Mouse (Mus musculus) heart, adult 18-20 months (tissue): ENCODE results near the gene Magi2. TPM values are rescaled to one million over a fixed set of nuclear protein-coding genes. Genes with fewer than 3 reads are reported as not detected.

Experiments
- DNase-seq, 2 experiments: peaks; one replicate each; pipeline ENCODE4 v3.0.0; 2021 to 2022; ENCODE audit warnings: mixed read lengths in 1 of 2
- total RNA-seq, 2 experiments: library from RNA; stranded (reverse); gene quantifications; 2 replicates each; pipeline ENCODE4 v1.2.3; 2021

Gene Magi2
- total RNA-seq, 2 experiments from 2014 or later = 6.9 to 9.2 TPM

DNA sequence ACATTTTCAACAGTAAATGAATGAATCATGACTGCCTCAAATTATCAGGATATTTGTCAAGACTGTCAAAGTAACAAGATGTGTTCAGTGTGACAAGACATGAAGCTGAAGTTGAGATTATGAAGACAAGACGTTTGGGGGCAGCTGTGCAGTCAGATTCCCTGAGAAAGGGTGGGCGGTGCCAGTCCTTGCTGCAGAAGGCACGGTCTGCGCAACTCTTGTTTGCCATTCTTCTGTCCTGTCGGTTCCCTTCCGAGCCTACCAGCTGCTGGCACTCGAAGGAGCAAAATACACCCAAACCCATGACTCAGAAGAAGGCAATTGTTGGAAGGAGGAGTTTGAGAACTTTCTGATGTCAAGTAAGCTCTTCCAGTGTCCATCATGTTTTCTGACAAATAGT is 852.1 kb downstream of the Magi2 start:
- no peak for DNase-seq

GRCm38 (mm10) chr5:20080605-20081309 is 853.9 kb downstream of the Magi2 start:
- DNase-seq = no peak

GRCm38 (mm10) chr5:20082368-20082767 is 855.5 kb downstream of the Magi2 start:
- no peak for DNase-seq

GRCm38 (mm10) chr5:20087083-20087482 is 860.2 kb downstream of the Magi2 start:
- no peak for DNase-seq

DNA sequence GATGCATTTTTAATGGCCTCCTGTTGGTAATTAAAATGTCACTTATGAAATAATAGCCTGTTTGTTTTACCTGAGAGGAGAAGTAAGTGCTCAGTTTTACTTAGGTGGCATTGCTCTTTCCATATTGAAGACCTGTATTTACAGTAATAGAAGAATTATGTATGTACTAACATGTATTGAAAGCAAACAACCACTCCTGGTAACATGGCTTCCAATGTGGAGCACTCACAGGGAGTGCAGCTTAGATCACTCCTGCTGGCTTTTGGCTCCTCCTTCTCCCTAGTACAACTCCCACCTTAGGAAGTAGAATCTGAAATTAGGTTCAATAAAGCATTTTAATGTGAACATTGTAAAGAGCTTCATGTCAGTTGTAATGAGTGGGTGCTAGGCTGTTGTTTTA is 877.0 kb downstream of the Magi2 start:
- no peak for DNase-seq

GRCm38 (mm10) chr5:20104496-20104895 is 877.7 kb downstream of the Magi2 start:
- DNase-seq = no peak

DNA sequence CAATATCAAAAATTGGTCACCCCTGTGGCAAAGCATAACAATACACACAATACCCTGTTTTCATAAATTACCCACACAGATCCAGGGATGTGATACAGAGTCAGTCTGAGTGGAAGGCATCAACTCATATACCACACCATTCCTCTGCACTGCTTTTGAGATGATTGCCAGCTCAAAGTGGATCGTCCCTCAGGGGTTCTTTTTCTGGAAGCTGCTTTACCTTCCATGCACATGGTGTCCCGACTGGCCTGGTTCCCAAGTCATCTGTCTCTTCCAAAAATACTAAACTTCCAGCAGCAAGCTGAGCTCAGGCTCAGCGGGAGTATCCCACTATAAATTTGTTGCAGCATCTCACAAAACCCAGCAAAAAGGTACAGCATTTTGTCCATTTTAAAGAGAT is 882.7 kb downstream of the Magi2 start:
- DNase-seq = peak; percentile 1 to 2

DNA sequence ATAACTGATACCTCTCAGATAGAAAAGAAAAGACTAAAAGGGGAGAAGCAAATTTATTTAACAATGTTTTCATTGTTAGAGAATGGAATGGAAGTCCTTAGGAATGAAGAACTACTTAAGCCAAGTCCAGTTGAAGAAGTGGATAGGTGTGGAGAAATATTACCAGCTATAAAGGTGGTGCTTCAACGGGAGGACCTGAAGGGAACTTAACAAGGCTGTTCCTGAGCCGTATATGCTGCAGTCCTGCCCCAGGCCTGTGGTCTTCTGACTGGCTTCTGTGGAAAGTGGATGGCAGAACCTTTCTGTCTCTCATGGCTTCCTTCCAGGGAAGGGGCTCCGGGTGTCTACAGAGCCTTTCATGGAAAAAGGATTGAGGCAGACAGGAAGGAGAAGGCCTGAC is 890.3 kb downstream of the Magi2 start:
- DNase-seq = no peak

GRCm38 (mm10) chr5:20140235-20140634 is 913.4 kb downstream of the Magi2 start:
- DNase-seq = no peak

DNA sequence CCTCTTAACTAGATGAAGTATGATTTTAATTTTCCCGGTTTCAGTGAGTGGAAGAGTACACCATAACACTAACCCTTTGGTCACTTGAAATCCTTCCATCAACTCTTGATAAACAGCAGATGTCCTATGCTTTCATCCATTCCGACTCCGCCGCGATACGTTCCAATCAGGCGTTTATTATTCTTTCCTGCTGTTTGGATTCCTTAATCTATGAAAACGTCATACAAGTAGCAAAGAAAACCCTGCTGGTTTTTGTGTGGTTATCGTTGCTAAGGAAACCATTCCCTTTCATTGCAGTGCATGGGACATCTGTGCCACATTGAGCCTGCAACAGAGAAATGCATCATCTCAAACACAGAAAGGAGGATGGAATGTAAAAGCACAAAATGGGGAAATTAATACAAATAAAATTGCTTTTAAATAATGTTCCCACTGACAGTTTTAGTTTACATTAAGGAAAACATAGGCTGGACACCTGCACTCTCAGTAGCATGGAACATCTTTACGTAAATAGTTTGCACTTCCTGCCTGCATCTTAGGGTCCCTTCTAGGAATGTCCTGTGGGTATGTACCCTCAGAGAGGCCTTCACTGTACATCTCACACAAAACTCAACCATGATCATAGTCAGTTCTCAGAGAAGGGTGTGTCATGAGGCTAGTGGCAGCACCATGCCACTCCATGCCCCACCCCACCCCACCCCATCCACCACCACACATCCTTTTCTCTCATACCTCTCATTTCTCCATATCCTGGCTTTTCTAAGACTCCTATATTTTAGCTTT is 914.0 kb downstream of the Magi2 start:
- no peak for DNase-seq

- no peak for DNase-seq
These were observed 926.7 kb downstream of the Magi2 start for GRCm38 (mm10) chr5:20153359-20154125.

DNA sequence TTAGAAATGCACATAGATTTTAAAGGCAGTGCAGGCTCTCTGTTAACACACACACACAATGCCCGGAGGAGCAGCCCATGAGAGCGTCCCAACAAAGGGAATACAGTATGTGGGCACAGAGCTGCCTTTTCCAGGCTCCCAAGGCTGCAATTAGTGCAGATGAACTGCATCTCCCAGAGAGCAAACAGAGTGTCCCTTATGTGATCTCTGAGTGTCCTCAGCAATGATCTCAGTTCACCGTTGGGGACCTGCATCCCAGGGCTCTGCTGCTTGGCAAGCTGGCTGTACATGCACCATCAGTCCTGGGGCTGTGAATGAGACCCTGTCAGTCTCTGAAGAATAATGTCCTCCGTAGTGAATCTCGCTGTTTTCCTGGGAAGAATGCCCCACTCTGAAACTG is 969.9 kb downstream of the Magi2 start:
- DNase-seq = no peak

GRCm38 (mm10) chr5:20197395-20197794 is 970.6 kb downstream of the Magi2 start:
- no peak for DNase-seq

DNA sequence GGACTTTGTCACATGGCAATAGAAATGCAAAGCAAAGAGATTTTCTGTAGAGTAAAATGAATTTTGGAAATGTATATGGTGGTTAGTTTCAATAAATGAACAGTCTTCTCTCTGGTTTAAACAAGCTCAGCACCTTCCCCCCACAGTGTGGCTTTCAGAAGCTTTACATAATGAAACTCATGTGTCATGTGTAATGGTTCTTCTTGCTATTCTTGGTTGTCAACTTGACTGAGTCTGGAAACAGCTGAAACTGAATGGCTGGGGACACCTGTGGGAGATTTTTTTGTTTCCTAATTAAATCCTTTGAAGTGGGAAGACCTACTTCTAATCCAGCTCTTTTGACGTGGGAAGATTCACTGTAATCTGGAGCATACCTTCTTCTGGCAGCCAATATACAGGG is 974.5 kb downstream of the Magi2 start:
- DNase-seq = no peak

GRCm38 (mm10) chr5:20208110-20208509 is 981.3 kb downstream of the Magi2 start:
- DNase-seq = no peak

DNA sequence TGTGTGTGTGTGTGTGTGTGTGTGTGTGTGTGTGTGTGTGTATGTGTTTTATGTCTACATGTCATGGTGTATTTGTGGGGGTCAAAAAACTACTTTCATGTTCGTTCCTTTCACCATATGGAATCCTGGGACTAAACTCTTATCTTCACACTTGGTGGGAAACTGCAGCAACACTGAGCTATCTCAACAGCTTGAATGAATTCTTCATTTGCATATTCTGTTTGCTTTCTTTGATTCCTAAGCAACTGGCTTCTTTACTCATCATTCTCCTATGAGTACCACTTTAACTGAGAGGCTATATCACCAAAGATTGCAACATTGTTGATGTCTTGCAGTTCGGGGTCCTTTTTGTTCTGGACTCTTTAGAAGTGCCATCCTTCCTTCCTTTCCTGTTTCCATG is 986.5 kb downstream of the Magi2 start:
- DNase-seq = no peak

DNA sequence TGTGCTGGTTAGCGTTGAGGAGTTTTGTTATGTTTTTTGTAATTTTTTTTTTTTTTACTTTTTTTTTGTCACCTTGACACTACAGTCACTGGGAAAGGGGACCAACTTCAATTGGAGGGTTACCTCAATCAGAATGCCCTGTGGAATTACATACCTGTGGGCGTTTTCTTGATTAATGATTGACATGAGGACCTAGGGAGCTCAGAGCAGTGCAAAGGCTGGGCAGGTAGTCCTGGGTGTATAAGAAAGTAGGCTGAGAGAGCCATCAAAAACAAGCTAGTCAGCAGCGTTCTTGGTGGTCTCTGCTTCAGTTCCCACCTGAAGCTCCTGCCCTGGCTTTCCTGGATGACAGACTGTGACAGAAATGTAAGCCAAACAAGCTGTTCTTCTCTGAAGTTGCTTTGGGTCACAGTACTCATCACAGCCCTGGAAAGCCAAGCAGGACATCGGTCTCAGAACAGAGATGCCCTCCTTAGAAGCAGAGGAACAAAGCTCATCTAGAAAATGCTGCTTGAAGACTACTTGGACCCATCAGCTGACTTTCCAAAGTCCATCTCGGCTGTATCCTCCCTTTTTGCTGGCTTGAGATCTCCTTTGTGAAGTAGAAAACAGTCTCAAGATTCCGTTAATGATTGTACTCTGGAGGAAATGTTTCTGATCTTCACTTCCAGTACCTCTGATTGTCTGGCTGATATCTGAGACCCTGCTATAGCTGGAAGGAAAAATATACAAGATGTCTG is 999.8 kb downstream of the Magi2 start:
- no peak for DNase-seq

GRCm38 (mm10) chr5:20227912-20228762 is 1001.3 kb downstream of the Magi2 start:
- DNase-seq = no peak

DNA sequence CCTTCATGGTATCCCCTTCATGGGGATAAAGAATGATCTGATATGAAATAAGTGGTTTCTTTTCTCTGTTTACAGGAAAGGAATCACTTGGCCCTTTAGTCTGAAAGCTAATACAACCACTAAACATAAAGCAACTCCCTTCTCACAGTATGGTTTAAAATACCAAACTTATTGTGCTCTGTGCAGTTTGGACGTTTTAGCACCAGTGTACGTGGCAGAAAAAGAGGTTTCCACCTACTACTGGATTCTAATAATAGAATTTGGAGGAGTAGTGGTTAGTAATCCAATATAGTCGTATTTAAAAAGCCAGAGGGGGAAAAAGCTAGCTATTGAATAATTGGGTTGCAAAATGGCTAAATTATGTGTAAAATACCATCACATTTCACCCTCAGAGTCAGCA is 1005.1 kb downstream of the Magi2 start:
- DNase-seq = no peak

- no peak for DNase-seq
These were observed 1014.7 kb downstream of the Magi2 start for GRCm38 (mm10) chr5:20241523-20241922.

- DNase-seq = no peak
These were observed 1015.7 kb downstream of the Magi2 start for GRCm38 (mm10) chr5:20242496-20242895.
